Mouse (Mus musculus): ENCODE data around the gene Cideb.

The Cideb gene

DNA sequence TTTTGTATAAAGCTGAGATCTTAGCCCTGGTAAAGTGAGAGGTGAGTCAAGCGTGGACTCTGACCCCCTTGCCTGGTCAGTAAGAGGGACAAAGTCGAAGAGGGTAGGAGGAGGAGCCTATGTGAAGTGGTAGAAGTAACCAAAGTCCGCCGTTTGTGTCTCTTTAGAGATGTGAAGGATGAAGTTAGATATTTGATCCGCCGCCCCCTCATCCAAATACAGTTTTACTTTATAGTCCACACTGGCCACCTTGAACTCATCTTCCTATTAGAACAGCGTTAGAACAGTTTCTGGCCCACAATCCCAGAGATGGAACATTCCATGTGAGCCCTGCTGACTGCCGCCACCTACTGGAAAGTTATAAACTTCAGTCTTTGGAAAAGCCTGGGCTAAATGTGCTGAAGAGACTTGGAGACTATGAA lies at the start of gene Cideb:
Gene Cideb (minus strand): TSS at position 96 of the 422 bp plus-strand sequence.
- DNase-seq (ENCODE audit: inconsistent age in 2 of 2, low spot score in 1 of 2): peak in 1 of 2 experiments; percentile 80

DNA sequence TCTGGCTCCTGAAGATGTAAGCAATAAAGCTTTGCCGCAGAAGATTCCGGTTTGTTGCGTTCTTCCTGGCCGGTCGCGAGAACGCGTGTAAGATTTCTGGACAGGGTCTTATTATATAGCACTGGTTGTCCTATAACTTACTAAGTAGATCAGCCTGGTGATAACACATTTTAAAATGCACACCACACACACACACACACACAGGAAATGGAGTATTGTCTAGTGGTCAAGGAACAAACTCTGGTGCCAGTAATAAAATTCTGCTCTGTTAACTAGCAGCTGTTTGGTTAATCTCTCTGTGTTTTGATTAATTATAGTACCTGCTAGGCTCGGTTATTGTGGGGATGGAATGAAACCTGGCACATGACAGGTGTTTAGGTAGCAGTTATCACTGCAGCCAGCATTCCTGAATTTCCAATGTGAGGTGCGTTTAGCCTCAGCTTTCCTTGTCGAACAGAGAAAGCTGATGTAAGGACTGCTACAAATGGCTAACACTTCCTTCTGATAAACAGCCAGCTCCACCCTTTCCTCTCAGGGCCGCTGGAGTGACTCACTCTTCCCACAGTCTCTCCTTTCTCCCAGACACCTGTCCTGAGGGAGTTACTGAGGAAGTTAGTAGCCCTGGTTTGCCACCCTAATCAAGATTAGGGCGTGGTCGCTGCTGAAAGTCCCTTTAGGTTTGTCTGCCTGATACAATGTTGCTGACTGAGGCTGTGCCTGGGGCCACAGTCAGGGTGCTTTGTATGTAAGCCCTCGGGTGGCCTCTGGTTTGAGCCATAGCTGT lies 37.3 kb upstream of the Cideb start:
- peak; percentile 3 to 37 for DNase-seq (ENCODE audit: inconsistent age in 2 of 2, low spot score in 1 of 2)

DNA sequence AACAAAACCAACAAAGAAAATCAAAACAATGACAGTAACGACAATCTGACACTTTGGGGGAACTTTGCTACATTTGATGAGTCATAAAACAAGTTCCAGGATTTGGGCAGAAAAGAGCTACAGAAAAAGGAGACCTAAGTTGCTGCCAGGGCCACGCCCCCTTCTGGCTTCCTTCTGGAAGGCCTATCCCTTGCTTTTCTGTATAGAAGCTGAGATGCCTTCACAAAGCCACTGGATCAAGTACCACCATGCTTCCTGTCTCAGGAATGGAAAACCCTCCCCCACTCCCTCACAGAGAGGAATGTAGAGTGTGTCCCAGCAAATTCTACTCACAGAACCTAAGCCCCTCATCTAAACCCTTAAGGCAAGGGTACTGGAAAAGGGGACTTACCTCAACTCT lies 35.7 kb upstream of the Cideb start:
- DNase-seq (ENCODE audit: inconsistent age in 2 of 2, low spot score in 1 of 2): peak in 1 of 2 experiments; percentile 33

DNA sequence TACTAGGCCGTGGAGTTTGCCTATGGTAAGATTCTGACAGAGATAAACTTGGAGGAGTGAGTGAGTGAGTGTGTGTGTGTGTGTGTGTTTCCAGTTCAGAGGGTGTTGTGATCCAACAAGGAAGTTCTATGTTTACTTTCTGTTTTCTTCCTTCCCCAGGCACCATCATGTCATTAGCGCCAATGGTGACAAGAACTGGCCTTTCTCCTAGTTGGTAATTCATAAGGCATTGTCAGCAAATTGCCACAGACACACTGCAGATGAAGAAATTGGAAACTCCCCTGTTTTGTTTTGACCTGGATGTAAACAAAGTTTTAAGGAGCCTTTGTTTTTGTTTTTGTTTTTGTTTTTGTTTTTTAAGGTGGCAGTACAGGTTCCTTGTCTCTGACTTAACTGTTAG lies 35.2 kb upstream of the Cideb start:
- peak in 1 of 2 experiments; percentile 14 for DNase-seq (ENCODE audit: inconsistent age in 2 of 2, low spot score in 1 of 2)

DNA sequence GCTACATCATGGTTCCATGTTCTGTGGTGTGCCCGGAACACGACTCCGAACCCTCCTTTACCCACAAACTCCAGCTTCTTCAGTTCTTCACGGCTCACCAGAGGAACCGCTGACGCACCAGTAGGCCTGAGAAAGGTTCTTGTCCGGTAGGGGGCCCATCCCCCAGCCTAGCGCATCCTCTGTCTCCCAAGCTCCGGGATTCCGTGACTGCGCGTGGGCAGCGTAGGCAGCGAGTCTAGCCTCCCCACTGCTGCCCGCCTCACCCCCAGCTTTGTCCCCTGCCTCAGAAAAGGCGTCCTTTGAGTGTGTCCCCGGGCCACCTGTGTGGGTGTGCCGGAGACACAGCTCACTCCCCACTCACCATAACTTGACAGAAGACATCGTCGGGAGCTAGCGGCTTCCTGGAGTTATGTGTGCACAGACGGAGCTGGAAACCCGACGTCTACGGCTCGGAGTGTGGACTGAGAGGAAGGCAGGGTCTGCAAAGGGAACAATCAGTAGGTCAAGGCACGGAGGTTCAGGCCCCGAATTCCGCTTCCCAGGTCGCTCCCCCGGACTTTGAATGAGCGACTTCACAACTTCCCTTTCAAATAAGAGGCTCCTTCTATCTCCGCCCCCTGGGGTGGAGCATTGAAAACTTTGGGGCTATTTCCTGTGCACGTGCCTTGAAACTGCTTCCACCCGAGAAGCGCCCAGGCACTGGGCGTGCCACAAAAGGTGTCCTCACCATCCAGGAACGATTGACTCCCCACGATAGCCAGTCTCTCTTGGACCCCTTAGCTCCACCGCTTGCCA lies 30.2 kb upstream of the Cideb start, which contains the start of gene Ripk3:
Gene Ripk3 (minus strand): TSS at position 610 of the 795 bp plus-strand sequence.
- DNase-seq (ENCODE audit: inconsistent age in 2 of 2, low spot score in 1 of 2): peak in 1 of 2 experiments; percentile 78

DNA sequence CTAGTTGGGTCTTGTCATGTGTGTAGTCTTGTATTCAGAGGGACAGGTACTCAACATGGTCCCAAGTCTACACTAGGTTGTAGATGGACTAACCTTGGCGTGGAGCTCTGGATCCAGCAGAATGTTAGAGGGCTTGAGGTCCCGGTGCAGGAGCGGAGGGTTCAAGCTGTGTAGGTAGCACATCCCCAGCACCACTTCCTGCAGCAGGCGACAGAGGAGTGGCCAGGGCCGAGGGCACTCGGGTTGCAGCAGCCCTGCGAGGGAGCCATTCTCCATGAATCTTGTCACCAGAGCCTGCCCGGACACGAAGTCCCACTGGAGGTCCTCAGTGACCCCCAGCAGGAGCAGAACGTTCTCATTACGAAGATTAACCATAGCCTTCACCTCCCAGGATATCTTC lies 29.5 kb upstream of the Cideb start:
- DNase-seq (ENCODE audit: inconsistent age in 2 of 2, low spot score in 1 of 2): peak in 1 of 2 experiments; percentile 21

DNA sequence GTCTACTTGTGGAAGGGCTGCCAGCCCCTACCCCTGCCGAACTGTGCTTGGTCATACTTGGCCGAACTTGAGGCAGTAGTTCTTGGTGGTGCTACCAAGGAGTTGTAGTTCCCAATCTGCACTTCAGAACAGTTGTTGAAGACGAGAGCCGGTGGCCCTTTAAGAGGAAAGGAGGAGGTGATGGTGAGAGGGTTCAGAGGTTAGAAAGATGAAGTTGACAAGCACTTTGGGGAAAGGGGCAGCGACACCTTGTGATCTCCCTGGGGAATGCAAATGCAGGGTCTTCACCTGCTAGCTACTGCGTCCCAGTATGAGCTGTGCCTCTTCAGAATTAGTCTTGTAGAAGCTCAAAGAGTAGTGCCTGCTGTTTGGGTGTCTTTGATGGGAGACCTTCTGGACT lies 26.9 kb upstream of the Cideb start:
- peak in 1 of 2 experiments; percentile 2 for DNase-seq (ENCODE audit: inconsistent age in 2 of 2, low spot score in 1 of 2)

DNA sequence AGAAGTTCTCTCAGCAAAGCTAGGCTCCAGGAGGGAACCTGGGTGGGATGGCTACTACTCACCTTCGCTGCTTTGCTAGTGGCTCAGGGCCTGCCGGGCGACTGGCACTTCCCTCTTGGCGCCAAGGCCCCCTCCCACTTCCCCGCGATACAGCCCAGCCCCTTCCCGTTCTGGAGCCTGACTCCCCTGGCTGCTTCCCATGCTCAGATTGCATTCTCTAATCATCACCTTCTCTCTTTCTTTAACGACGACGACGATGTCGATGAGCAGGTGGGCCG lies 25.6 kb upstream of the Cideb start, which contains the start of gene Adcy4:
Gene Adcy4 (minus strand): TSS at position 138 of the 278 bp plus-strand sequence.
- peak; percentile 16 to 33 for DNase-seq (ENCODE audit: inconsistent age in 2 of 2, low spot score in 1 of 2)

DNA sequence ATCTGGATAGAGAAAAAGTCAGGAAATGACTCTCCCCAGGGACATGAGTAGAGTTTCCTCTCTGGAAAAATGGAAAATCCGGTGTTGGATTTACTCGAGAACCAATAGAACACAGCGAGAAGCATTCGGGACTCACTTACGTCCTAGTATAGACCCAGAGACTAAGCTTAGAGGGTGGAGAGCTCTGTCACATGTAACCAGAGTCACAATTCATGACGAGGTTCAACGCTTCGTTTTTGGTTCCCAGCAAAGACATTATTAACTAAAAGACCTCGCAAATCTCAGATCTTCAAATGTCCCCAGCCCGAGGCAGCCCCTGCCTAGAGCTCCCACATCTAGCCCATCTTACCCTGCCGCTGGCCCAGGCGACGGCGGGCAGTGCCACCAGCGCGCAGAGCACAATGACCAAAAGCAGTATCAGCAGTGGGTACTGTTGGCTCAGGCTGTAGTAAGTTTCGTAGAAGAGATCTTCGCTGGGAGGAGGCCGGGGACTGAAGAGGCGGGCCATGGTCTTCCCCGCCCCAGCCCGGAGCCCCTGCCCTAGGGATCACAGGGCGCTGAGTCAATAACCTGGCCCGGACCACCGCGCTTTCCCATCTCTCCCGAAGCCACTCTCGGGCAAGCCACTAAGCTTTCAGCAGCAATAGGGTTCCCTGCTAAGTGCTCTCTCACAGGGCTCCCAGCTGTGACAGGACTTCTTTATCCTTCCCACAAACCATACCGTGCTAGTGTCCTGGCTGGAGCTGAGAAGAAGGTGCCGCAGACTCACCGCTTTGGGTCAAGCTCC lies 25.1 kb upstream of the Cideb start:
- peak; percentile 6 to 64 for DNase-seq (ENCODE audit: inconsistent age in 2 of 2, low spot score in 1 of 2)

DNA sequence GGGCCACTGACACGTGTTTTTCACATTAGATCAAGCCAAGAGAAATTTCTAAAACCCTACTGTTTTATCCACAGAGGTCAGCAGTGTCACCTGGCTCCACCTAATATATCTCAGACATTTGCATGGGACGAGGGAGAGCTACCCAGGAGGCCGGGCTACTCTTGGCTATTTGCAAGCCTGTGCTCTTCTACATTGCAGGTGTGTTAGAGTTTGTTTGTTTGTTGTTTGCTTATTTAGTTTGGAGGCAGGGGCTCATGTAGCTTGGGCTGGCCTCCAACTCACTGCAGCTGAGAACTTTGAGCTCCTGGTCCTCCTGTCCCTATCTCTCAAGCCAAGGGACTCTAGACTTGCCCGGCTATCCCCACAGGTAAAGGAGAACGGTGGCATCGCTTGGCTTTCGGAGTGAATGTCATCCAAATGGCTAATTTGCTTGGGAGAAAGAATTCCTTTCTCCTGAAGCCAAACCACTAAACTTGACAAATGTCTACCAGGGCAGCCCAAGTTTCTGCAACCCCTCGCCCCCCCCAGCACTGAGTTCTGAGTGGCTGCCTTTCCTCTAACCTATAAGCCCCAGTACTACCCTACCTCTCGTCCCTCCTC lies 24.2 kb upstream of the Cideb start:
- DNase-seq (ENCODE audit: inconsistent age in 2 of 2, low spot score in 1 of 2): peak; percentile 6 to 18

DNA sequence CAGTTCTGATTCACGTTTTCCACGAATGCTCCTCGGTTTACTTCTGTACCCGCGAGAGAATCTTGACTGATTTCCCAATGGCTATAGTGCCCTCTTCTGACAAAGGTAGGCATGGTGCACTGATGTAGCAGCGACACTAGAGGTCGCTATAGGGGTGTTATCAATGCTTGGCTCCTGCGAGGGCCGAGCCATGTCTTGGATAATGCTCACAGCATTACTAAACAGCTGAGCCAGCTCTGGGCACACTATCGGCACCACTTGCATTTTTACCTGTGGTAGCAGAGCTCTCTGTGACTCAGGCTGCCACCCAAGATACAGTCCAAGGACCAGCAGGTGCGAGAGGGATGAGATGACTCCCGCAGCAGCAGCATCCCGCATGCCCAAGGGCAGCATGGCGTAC lies 23.1 kb upstream of the Cideb start:
- DNase-seq (ENCODE audit: inconsistent age in 2 of 2, low spot score in 1 of 2): peak; percentile 68 to 89

DNA sequence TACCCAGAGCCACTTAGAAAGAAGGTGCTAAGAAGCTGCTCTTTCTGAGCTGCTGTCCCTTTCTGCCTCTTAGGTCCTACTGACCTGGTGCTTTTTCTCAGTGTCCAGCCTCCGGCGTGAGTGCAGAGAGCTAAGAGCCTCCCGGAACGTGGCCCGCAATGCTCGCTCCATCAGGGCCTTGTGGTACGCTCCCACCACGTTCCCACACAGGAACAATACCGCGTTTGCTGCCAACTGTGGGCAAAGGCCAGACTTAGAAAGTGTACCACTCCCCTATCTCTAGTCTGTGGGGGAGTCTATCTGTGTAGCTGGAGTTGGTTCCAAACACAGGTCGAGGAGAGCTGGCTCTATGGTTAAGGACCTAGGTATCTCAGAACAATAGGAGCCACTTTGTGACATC lies 22.5 kb upstream of the Cideb start:
- peak in 1 of 2 experiments; percentile 6 for DNase-seq (ENCODE audit: inconsistent age in 2 of 2, low spot score in 1 of 2)

DNA sequence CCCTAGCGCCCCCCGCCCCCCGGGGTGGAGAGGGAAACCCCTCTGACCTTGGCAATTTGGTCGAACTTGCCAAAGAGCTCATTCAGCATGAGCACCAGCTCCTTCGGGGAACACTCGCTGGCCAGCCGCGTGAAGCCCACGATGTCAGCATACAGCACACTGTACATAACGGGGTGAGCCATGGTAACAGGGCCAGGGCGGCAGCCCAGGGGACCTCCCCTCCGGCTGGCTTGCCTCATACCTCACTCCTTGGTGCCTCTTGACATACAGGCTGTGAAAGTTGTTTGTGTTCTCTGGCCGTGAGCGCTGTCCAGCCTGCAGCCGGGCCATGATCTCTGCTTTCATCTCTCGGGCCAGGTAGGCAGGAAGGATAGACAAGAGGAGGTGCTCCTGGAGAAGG lies 21.4 kb upstream of the Cideb start:
- DNase-seq (ENCODE audit: inconsistent age in 2 of 2, low spot score in 1 of 2): peak; percentile 3 to 19

DNA sequence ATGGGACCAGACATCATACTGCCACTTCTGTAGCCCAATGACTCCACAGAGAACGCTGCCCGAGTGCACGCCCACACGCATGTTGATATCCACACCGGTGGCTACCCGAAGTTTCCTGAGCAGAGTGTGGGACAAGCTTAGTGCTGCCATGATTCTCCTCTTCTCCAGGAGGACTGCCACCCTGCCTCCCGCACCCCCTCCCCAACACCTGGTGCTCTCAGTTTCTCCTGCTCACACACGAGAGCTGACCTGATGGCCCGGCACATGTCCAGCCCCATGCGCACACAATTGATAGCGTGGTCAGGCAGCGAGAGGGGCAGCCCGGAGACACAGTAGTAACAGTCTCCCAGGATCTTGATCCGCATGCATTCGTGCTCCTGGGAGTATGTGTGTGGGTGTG lies 20.4 kb upstream of the Cideb start:
- peak; percentile 3 to 15 for DNase-seq (ENCODE audit: inconsistent age in 2 of 2, low spot score in 1 of 2)

DNA sequence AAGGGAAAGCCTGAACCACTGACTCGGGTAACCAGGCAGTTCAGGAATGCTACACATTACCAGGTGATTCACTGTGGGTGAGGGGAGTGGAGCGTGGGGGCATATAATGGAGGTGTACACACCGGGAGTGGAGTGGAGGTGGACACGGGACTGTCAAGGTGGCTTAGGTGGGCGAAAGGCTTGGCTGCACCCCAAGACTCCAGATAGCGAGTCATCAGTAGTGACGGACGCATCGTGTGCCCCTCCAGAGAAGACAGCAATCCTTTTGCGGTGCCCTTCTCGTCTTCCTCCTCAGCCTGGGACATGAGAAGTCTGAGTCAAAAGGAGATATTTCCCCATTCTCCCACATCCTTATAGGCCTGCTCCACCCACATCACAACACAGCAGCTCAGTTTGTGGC lies 19.5 kb upstream of the Cideb start:
- peak; percentile 2 to 16 for DNase-seq (ENCODE audit: inconsistent age in 2 of 2, low spot score in 1 of 2)

DNA sequence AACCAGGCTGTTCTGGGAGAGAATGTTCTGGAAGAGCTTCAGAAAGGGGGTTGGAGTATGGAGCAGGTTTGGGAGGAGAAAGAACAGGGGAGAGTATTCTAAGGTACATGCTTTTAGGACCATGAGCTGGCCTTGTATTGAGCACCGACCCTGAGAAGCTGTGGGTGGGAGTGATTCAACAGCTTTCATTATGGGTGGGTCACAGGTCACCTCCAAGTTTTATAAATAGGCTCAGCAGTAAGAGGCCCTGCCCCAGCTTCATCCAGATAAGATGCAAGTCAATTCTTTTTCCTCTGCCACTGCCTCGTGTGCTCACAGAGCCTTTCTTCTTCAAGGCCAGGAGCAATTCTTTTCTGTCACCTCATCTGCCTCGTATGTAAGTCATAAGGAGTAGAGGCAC lies 18.9 kb upstream of the Cideb start:
- DNase-seq (ENCODE audit: inconsistent age in 2 of 2, low spot score in 1 of 2): peak; percentile 0 to 15

DNA sequence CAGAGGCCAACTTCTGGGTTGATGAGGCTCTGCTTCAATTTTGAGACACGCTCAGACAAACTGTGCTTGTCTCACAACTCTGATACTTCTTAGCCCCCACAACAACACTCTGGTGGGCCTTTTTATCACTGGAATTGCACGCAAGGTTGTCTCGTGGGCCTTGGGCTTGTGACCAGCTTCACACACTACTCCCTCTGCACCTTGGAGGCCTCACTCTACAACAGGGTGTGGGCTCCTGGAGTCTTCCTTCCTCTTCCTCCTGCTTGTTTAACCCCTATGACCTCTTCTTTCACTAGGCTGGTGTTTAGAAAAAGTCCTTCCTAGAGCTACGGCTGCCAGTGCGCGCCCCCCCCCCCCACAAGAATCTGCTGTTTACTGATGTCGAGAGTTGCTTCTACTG lies 18.5 kb upstream of the Cideb start:
- peak; percentile 2 to 15 for DNase-seq (ENCODE audit: inconsistent age in 2 of 2, low spot score in 1 of 2)

DNA sequence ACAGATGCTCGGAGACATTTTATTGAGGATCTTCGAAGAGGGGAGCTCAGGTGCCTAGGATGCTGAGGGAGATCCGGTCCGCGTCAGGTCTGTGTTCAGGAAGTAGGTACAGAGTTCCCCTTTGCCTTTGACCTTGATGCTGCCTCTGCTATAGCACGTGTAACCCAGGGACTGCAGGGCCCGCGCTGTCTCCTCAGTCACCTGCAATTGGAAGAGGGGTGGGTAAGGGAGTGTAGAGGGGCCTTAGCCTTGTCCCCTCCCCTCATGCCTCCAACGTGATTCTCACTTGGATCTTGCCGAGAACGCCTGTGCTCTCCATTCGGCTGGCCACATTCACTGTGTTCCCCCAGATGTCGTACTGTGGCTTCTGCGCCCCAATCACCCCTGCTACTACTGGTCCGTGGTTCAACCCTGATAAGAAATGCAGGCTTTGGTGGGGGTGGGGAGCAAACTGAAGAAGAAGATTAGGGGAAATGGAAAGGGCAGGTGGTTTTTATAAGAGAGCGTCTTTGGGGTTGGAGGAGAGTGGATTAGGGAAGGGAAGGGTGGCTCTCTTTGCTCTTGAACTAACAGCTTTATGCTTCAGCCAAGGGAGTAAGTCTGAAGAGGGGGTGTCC lies 10.9 kb upstream of the Cideb start:
- no peak for DNase-seq (ENCODE audit: inconsistent age in 2 of 2, low spot score in 1 of 2)

DNA sequence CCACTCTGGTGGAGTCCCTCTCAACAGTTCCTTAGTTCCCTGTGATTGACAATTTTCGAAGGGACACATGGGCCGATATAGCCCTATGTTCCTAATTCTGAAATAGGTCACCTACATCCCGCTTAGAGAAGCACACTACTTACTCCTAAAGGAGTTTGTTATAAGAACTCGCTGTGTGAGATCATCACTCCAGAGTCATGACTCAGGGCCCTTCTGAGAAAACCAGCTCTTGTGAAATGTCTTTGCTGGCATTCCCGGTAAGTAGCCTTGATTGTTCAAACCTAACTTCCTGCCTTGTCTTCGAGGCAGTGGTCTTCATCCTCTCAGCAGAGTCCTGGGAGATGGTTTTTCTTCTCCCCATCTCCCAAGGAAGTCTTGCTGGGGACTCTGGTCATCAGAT lies 10.3 kb upstream of the Cideb start:
- peak in 1 of 2 experiments; percentile 86 for DNase-seq (ENCODE audit: inconsistent age in 2 of 2, low spot score in 1 of 2)

All from adrenal gland, adult (tissue).